In genomic region chr4:81621391-81622137, GRCm38 (mm10) we compare ENCODE assay signal across 13 mouse cellular contexts.
DNase-seq lines count a peak whose midpoint lies in the region; ATAC-seq and TF ChIP-seq lines count a peak whose summit lies in the region.
"Had no signal": no experiment of that assay in that cellular context is flagged by ENCODE, and none has a peak within 500 bp of the region (broad histone marks: within the 10 kb centered on the region; RNA-seq: fewer than 3 reads in every experiment).

No protein-coding gene starts in this region.

- POLR2A ChIA-PET in Patski (lab: Charles Lee) = no interaction called here

- H3K4me2 ChIP-seq in kidney, embryonic 14.5 days (replicated peaks; ENCODE audit: low read depth, low read length) = no peak overlapping the region
- no peak overlapping the region for H3K4me2 ChIP-seq in lung, embryonic 14.5 days
- no peak overlapping the region for H3K4me2 ChIP-seq in hindbrain, embryonic 14.5 days (replicated peaks)
- H3K4me2 ChIP-seq: heart, embryonic 13.5 days had no signal

- no peaks in the 10 kb centered on the region for H3K27me3 ChIP-seq in kidney, embryonic 14.5 days (ENCODE audit: control insufficient read depth, insufficient read depth, low read length)
- no peaks in the 10 kb centered on the region for H3K27me3 ChIP-seq in Patski
- H3K27me3 ChIP-seq in lung, embryonic 14.5 days (ENCODE audit: insufficient read depth, low read length) = no peaks in the 10 kb centered on the region
- H3K27me3 ChIP-seq in hindbrain, embryonic 14.5 days (ENCODE audit: control insufficient read depth, insufficient read depth, low read length) = no peaks in the 10 kb centered on the region
- H3K27me3 ChIP-seq: heart, embryonic 13.5 days had no signal

- H3K9me3 ChIP-seq in kidney, embryonic 14.5 days (ENCODE audit: control insufficient read depth, low read length) = no peaks in the 10 kb centered on the region
- H3K9me3 ChIP-seq in lung, embryonic 14.5 days (ENCODE audit: low read depth, low read length) = no peaks in the 10 kb centered on the region
- no peaks in the 10 kb centered on the region for H3K9me3 ChIP-seq in hindbrain, embryonic 14.5 days (ENCODE audit: control insufficient read depth, low read length)
- H3K9me3 ChIP-seq: heart, embryonic 13.5 days had no signal

- 80% methylated on average over 8 of the region's 8 CpGs for WGBS in kidney, embryonic 14.5 days
- WGBS in lung, embryonic 14.5 days = 45% methylated on average over 8 of the region's 8 CpGs
- WGBS in hindbrain, embryonic 14.5 days = 87% methylated on average over 8 of the region's 8 CpGs

- peak; percentile 21 for DNase-seq in kidney, adult 18-20 months
- DNase-seq in Patski (ENCODE audit: low read depth, low spot score) = peak; percentile 59
- peak; percentile 31 for DNase-seq in gastrocnemius, postnatal 14 days
- peak; percentile 82 for DNase-seq in lung, embryonic 14.5 days
- DNase-seq in thymus, postnatal 4 days = no peak
- no peak for DNase-seq in hindbrain, embryonic 14.5 days (ENCODE audit: low spot score)
- DNase-seq in cerebellum, adult 11-12 months = no peak
- DNase-seq: cerebellum, adult 2 months; thymus, adult 18-20 months had no signal

- intact Hi-C loops in gastrocnemius, postnatal 14 days (cut with DNase I; ENCODE audit: low total_unique reads) = no loop called here

- in situ Hi-C loops in Patski (cut with MboI; ENCODE audit: low pct_unique_long_range_greater_than_20kb) = no loop called here

- H3K27ac ChIP-seq in kidney, embryonic 14.5 days (ENCODE audit: low read depth, low read length) = no peak overlapping the region
- peak overlapping the region; percentile 28; the same call in 1 of the 2 replicates for H3K27ac ChIP-seq in lung, embryonic 14.5 days (ENCODE audit: low read depth)
- no peak overlapping the region for H3K27ac ChIP-seq in hindbrain, embryonic 14.5 days
- H3K27ac ChIP-seq: heart, embryonic 13.5 days had no signal

- no peak for ATAC-seq in kidney, embryonic 14.5 days (ENCODE audit: low FRiP score, low TSS enrichment)
- no peak for ATAC-seq in Patski
- ATAC-seq in lung, embryonic 14.5 days (ENCODE audit: insufficient read depth) = peak; percentile 83
- no peak for ATAC-seq in hindbrain, embryonic 14.5 days (ENCODE audit: low FRiP score)
- ATAC-seq: activated CD4-positive, CD25-positive, alpha-beta regulatory T cell, adult 4 months had no signal

- no peak overlapping the region for H3K4me3 ChIP-seq in kidney, embryonic 14.5 days (ENCODE audit: low read length)
- no peak overlapping the region for H3K4me3 ChIP-seq in lung, embryonic 14.5 days (ENCODE audit: low read depth, low read length)
- no peak overlapping the region for H3K4me3 ChIP-seq in hindbrain, embryonic 14.5 days (replicated peaks; ENCODE audit: low read length)
- H3K4me3 ChIP-seq: erythroblast, embryonic 14.5 days; heart, embryonic 13.5 days had no signal

- CTCF ChIA-PET in Patski (lab: Charles Lee) = no interaction called here

- no peak overlapping the region for H3K9ac ChIP-seq in kidney, embryonic 14.5 days (ENCODE audit: low read depth, low read length)
- H3K9ac ChIP-seq in lung, embryonic 14.5 days = no peak overlapping the region
- H3K9ac ChIP-seq in hindbrain, embryonic 14.5 days = no peak overlapping the region
- H3K9ac ChIP-seq: heart, embryonic 13.5 days had no signal

- H3K36me3 ChIP-seq in kidney, embryonic 14.5 days (ENCODE audit: control insufficient read depth, insufficient read depth, low read length) = no peaks in the 10 kb centered on the region
- no peaks in the 10 kb centered on the region for H3K36me3 ChIP-seq in lung, embryonic 14.5 days (ENCODE audit: insufficient read depth)
- H3K36me3 ChIP-seq in hindbrain, embryonic 14.5 days (replicated peaks; ENCODE audit: control insufficient read depth, insufficient read depth) = no peaks in the 10 kb centered on the region
- H3K36me3 ChIP-seq: heart, embryonic 13.5 days had no signal

- TF ChIP-seq CTCF in Patski (IDR thresholded peaks at IDR 0.05) = no peak
- TF ChIP-seq CTCF in lung, embryonic 14.5 days (IDR thresholded peaks at IDR 0.05; ENCODE audit: low read depth) = no peak

- H3K4me1 ChIP-seq in kidney, embryonic 14.5 days (ENCODE audit: control insufficient read depth, insufficient read depth, low read length) = no peaks in the 10 kb centered on the region
- no peaks in the 10 kb centered on the region for H3K4me1 ChIP-seq in lung, embryonic 14.5 days (ENCODE audit: insufficient read depth)
- H3K4me1 ChIP-seq in hindbrain, embryonic 14.5 days (replicated peaks; ENCODE audit: control insufficient read depth, insufficient read depth, low read length) = no peaks in the 10 kb centered on the region

Comparison
In these comparisons a context has a peak if more than half of its experiments do, and no peak if none do; other contexts are left out.
1. DNase-seq: peak in kidney, adult 18-20 months (single experiment), Patski (single experiment), gastrocnemius, postnatal 14 days (single experiment) and lung, embryonic 14.5 days (single experiment); none in thymus, postnatal 4 days (single experiment), hindbrain, embryonic 14.5 days (single experiment) and cerebellum, adult 11-12 months (single experiment).